Mouse (Mus musculus): ENCODE results near the gene Tmem204.

GRCm38 (mm10) chr17:25101338-25101737, 17.9 kb upstream of the Tmem204 start:
- no peak for TF ChIP-seq MAX (IDR thresholded peaks at IDR 0.05; ENCODE audit: low read depth)
- TF ChIP-seq POLR2A (IDR thresholded peaks at IDR 0.05; ENCODE audit: insufficient read length, low read depth) = no peak
- TF ChIP-seq USF1 (IDR thresholded peaks at IDR 0.05; ENCODE audit: low read depth) = no peak
- TF ChIP-seq E2F4 (IDR thresholded peaks at IDR 0.05; ENCODE audit: insufficient read depth) = no peak
- no peak for TF ChIP-seq REST (IDR thresholded peaks at IDR 0.05; ENCODE audit: insufficient read depth, insufficient read length)

Data from myocyte (in vitro differentiated cells).